Mouse (Mus musculus): ENCODE measurements around the gene Mbnl2.

The Mbnl2 gene

DNA sequence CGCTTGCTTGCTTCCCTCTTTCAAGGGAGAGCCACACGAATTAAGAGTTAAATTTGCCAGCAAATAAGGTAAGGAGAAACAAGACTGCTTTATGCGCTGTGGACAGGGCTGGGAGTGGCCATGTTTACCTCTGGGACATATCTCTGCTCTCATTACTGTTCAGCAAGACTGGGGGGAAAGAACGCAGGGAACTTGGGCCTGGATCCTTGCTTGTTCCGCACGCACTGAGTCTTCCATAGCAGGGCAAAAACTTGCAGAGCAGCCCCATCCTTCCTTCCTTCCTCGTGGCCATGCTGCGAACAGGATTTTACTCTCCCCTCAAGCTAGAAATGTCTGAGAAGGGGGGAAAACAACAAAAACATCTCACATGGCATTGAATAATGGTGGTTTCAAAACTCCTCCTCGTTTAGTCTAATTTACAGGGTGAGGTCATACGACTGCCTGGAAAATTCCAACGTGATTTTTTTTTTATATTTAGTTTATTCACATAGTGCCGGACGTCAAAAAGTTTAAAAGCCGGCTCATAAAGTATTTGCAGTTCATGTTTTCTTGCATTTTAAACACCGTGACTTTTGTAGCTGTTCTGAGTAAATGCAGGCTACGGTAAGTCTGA lies 21.8 kb downstream of the Mbnl2 start:
- no peak for DNase-seq (ENCODE audit: low spot score in 2 of 2)

- DNase-seq (ENCODE audit: low spot score in 2 of 2), result no peak
Observed at GRCm38 (mm10) chr14:120297833-120298232, 22.4 kb downstream of the Mbnl2 start.

GRCm38 (mm10) chr14:120298439-120298838 lies 23.0 kb downstream of the Mbnl2 start:
- no peak for DNase-seq (ENCODE audit: low spot score in 2 of 2)

DNA sequence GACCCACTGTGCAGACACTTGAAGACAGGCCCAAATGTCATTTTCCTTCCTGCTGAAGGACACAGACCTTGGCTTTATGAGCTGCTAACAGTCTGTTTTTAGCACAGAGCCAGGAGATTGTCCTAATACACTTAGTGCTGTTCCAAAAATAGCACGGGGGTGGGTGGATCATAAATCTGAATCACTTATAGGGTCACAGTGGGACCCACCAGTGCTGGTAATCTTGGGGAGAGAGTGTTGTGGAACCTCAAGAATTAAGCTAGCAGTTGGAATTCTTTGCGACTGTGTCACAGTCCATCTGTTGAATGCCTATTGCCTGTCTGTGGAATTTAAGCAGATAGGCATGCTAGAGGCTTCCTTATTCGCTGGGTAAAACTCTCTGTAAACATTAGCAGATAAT lies 24.2 kb downstream of the Mbnl2 start:
- DNase-seq (ENCODE audit: low spot score in 2 of 2), result no peak

DNA sequence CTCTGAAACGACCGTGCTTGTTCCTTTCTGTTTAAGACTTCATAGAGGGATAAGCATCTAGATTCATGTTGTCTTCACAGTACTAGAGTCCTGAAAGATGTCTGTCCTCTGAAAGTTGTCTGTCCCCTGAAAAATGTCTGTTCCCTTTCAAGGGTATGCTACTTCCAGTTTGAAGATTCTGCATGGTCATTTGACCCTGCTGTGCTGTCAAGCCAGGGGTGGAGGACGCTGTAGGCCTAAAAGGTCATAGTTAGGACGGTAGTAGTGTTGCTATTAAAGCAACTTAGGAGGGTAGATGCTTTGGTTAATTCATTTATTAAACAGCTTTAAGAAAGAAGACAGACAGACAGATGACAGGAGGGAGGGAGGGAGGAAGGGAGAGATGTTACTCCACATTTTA lies 24.7 kb downstream of the Mbnl2 start:
- DNase-seq (ENCODE audit: low spot score in 2 of 2), result no peak

GRCm38 (mm10) chr14:120300814-120301213 lies 25.3 kb downstream of the Mbnl2 start:
- DNase-seq (ENCODE audit: low spot score in 2 of 2), result no peak

- peak in 1 of 2 experiments; percentile 67 for DNase-seq (ENCODE audit: low spot score in 2 of 2)
Observed at GRCm38 (mm10) chr14:120302913-120303548, 27.6 kb downstream of the Mbnl2 start.

- no peak for DNase-seq (ENCODE audit: low spot score in 2 of 2)
Observed at GRCm38 (mm10) chr14:120306229-120306628, 30.8 kb downstream of the Mbnl2 start.

DNA sequence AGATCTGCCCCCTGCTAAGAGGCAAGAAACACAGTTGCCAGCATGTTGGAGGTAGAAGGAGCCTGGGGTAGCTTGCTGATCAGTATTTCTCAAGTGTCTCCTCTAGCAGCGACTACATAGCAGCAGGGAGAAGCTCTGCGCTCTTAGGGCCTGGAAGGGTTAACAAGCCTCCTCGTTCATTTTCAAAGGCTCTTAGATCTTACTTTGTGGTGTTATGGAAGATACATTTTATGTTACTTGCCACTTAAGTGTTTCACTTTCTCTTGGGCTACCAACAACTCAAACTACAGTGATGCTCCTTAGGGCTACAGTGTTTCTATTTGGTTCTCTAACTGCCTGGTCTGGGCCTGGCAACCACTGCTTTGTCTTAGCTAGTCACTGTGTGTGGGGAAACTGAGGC lies 31.9 kb downstream of the Mbnl2 start:
- no peak for DNase-seq (ENCODE audit: low spot score in 2 of 2)

- DNase-seq (ENCODE audit: low spot score in 2 of 2), result no peak
Observed at GRCm38 (mm10) chr14:120307963-120308362, 32.5 kb downstream of the Mbnl2 start.

DNA sequence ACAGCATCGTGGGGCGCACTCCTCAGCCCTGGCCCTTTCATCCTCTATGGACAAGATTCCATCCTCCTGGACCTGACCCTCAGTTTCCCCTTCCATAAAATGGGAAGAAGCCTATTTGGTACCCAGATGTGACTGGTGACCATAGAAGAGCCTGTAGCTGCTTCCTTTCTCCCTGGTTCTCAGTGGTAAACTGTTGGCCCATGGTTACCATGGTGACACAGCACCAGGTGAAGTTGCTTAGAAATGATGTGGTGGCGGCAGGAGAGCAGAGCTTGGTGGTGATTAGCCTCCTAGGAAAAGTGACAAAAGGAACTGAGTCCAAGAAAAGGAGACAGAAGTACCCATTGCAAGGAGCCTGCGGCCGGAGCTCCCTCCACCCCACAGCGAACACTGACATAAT lies 34.2 kb downstream of the Mbnl2 start:
- no peak for DNase-seq (ENCODE audit: low spot score in 2 of 2)

DNA sequence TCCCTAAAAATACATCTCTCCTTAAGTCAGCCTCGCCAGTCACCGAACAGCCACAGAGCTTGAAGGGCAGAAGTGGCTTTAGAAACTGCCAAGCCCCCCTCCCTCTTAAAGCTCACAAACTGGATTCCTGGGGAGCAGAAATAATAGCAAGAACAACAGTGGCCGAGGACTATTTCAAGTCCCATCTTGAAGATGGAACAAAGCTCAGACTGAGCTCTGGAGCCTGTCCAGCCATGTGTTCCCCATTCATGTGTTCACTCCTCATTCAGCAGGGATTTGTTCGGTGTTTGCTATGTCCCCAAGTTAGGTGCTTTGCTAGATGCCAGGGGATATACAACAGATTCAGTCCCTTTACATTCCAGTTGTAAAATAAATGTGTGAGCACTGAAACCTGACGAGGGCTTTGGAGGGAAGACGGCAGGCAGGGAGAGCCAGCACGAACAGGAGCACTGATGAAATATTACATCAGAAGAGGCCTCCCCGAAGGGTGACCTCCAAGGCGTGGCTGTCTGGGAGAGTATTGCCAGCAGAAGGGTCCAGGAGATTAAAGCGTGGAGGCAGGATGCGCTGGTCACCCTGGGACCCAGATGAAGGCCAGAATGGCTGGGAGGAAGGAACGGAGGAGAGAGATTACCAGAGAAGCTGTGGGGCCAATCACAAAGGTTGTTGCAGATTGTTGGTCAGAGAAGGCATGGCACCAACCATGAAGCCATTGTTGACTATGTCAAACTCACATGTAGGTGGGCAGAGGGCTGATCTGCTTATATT lies 36.0 kb downstream of the Mbnl2 start:
- no peak for DNase-seq (ENCODE audit: low spot score in 2 of 2)

DNA sequence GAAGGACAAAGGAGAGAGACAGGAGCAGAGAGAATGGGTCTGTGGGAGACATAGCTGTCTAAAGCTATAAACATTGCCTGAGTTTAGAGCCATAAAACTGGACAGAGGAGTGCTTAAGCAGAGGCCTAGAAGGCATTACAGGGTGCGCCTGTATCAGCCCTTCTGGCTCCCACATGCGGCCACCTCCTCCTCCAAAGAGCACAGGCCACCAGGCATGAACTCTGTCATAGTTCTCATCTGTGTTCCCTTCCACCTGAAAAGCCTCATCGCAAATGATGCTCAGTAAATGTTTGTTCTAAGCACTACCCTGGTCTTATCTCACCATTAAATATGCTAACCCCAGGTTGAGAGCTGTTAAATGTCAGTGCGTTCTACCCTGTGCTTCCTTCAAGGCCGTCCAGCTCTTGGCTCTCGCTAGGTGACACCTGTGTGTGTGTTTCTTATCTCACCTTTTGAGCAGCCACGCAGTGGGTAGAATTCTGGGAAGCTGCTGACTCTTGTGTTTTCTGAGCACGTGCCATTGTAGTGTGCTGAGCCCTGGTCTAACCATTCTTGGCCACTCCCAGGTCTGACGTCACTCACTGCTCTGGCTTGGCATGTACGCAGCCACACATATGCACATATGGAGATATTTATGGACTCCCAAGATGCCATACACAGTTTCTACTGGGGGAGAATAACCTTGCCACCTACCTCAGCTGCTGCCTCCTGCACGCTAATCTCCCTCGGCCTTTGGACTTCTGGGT lies 37.4 kb downstream of the Mbnl2 start:
- no peak for DNase-seq (ENCODE audit: low spot score in 2 of 2)

GRCm38 (mm10) chr14:120313466-120313865 lies 38.0 kb downstream of the Mbnl2 start:
- DNase-seq (ENCODE audit: low spot score in 2 of 2), result no peak

DNA sequence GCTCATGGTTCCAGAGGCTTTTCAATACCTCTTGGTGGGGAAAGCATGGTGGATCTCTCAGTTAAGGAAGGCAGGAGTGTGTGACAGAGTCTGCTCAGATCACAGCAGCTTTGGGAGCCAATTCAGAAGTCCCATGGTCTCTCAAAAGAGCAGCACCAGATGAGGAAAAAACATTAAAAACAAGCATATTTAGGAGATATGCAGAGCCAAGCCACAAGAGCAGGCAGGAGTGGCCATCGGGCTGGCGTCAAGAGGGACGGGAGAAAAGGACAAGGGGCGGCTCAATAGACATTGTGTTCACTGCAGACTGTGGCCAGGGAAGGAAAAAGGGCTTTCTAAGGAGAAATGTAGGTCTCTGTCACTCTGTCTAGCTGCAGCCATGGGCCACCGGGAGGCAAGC lies 40.3 kb downstream of the Mbnl2 start:
- no peak for DNase-seq (ENCODE audit: low spot score in 2 of 2)

- peak in 1 of 2 experiments; percentile 61 for DNase-seq (ENCODE audit: low spot score in 2 of 2)
Observed at GRCm38 (mm10) chr14:120318326-120318935, 43.0 kb downstream of the Mbnl2 start.

DNA sequence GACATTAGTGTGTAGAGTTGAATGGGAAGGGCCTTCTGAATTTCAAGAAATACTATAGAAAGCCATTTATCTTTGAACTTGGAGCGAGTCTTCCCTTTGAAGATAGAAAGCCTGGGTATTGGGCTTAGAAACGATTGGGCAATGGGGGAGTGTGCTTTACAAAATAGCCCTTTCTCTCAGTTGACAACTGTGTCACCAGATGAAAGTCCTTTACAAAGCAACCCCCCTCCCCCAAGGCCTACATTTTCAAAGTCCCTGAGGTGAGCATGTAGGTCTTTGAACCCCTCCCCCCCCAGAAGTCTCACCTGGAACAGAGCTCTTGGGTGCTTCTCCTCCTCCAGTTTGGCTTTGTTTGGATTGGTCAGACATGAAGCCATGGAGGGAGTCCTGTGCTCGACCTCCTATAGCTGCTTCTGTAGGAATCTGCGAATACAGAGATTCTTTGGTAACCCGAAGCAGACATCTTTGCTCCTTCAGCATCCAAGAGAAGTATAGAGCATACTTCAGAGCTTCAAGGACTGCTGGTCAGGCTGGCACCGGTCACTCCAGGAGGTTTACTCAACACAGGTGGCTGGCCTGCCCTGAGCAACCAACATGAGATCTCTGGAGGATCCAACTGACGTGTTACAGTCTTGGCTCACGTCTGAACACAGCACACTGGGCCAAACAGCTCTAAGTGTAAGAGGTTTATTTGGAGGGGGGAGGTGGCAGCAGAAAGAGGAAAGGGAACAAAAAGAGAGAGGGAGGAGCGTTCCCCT lies 43.7 kb downstream of the Mbnl2 start:
- no peak for DNase-seq (ENCODE audit: low spot score in 2 of 2)

GRCm38 (mm10) chr14:120322041-120322440 lies 46.6 kb downstream of the Mbnl2 start:
- DNase-seq (ENCODE audit: low spot score in 2 of 2), result no peak

GRCm38 (mm10) chr14:120323111-120323510 lies 47.6 kb downstream of the Mbnl2 start:
- DNase-seq (ENCODE audit: low spot score in 2 of 2), result no peak

- no peak for DNase-seq (ENCODE audit: low spot score in 2 of 2)
Observed at GRCm38 (mm10) chr14:120324061-120324791, 48.8 kb downstream of the Mbnl2 start.

All from urinary bladder, postnatal 36 days (tissue).